16 mouse cellular contexts compared by ENCODE assay signal in genomic region chr1:166411541-166411940, GRCm38 (mm10).
"Had no signal": no experiment of that assay in that cellular context is flagged by ENCODE, and none has a peak within 500 bp of the region (broad histone marks: within the 10 kb centered on the region; RNA-seq: fewer than 3 reads in every experiment).

No protein-coding gene starts in this region.

- H3K27me3 ChIP-seq: neural tube, embryonic 13.5 days; neural tube, embryonic 15.5 days; stomach, embryonic 15.5 days had no signal

- H3K9ac ChIP-seq: neural tube, embryonic 13.5 days; neural tube, embryonic 15.5 days; stomach, embryonic 15.5 days had no signal

- DNase-seq: retina, postnatal 1 day; right cerebral cortex, adult 18-20 months; right cerebral cortex, postnatal 14 days; right cerebral cortex, postnatal 25 days; right cerebral cortex, postnatal 4 days; spleen, adult 18-20 months; thymus, adult 18-20 months; thymus, adult 2 months; thymus, postnatal 14 days; thymus, postnatal 25 days; thymus, postnatal 36 days; thymus, postnatal 4 days had no signal

- H3K9me3 ChIP-seq: neural tube, embryonic 15.5 days; stomach, embryonic 15.5 days had no signal

- H3K4me2 ChIP-seq: neural tube, embryonic 13.5 days; neural tube, embryonic 15.5 days; stomach, embryonic 15.5 days had no signal

- H3K27ac ChIP-seq: neural tube, embryonic 13.5 days; neural tube, embryonic 15.5 days; stomach, embryonic 15.5 days; stomach, postnatal 0 days had no signal

- H3K4me3 ChIP-seq: neural tube, embryonic 13.5 days; neural tube, embryonic 15.5 days; stomach, embryonic 15.5 days had no signal
